Mouse (Mus musculus) midbrain, postnatal 0 days (tissue): ENCODE data around the gene Ttc39a. TPM values are rescaled to one million over a fixed set of nuclear protein-coding genes. Genes with fewer than 3 reads are reported as not detected.

Experiments
- ATAC-seq: fragments of 200-750 bp; cut with Nextera tagmentation; 2 replicates; pipeline ENCODE4 v1.8.0; 2017; ENCODE audit warnings: moderate number of reproducible peaks, mild to moderate bottlenecking, moderate TSS enrichment, moderate library complexity; ENCODE audit not compliant: low FRiP score
- DNase-seq: peaks from one replicate; pipeline ENCODE4 v3.0.0-alpha.2; 2015; ENCODE audit warnings: low spot score
- H3K27ac ChIP-seq: fragments of 300-500 bp; sonication (generic); 2 replicates; pipeline ENCODE4 v1.5.1; 2014; ENCODE audit warnings: low read depth, mild to moderate bottlenecking, low read length, mixed read lengths
- H3K27me3 ChIP-seq: fragments of 300-500 bp; sonication (generic); 2 replicates; pipeline ENCODE4 v1.6.1; 2014; ENCODE audit warnings: low read length, control low read depth, mixed read lengths; ENCODE audit not compliant: insufficient read depth
- H3K36me3 ChIP-seq: fragments of 300-500 bp; sonication (generic); 2 replicates; pipeline ENCODE4 v1.6.1; 2014; ENCODE audit warnings: low read length, control low read depth, mixed read lengths; ENCODE audit not compliant: insufficient read depth
- H3K4me1 ChIP-seq: fragments of 300-500 bp; sonication (generic); 2 replicates; pipeline ENCODE4 v1.6.1; 2014; ENCODE audit warnings: mild to moderate bottlenecking, control low read depth, antibody characterized with exemption, low read length, mixed read lengths; ENCODE audit not compliant: insufficient read depth
- H3K4me2 ChIP-seq: fragments of 300-500 bp; sonication (generic); 2 replicates; pipeline ENCODE4 v1.6.1; 2014; ENCODE audit warnings: low read depth, mild to moderate bottlenecking, low read length, mixed read lengths; ENCODE audit not compliant: poor library complexity, severe bottlenecking
- H3K4me3 ChIP-seq: fragments of 300-500 bp; sonication (generic); 2 replicates; pipeline ENCODE4 v1.5.1; 2014; ENCODE audit warnings: low read depth, mild to moderate bottlenecking, low read length, moderate library complexity
- H3K9ac ChIP-seq: fragments of 300-500 bp; sonication (generic); replicated peaks from 2 replicates; pipeline ENCODE4 v1.6.1; 2014; ENCODE audit warnings: mild to moderate bottlenecking, low read length, moderate library complexity, mixed read lengths; ENCODE audit not compliant: poor library complexity, severe bottlenecking
- H3K9me3 ChIP-seq: fragments of 300-500 bp; sonication (generic); 2 replicates; pipeline ENCODE4 v1.6.1; 2016; ENCODE audit warnings: low read length, control low read depth
- CTCF ChIP-seq: IDR thresholded peaks from 2 replicates; pipeline ENCODE4 v1.5.1; 2016; ENCODE audit warnings: antibody characterized with exemption, mild to moderate bottlenecking
- WGBS: fragments of 180-500 bp; shearing (Covaris S2); extraction: QIAGEN DNeasy Blood & Tissue Kit; methylation state at CpG from one replicate; pipeline ENCODE4 v1.1.7; 2014; 5-methylcytosine and 5-hydroxymethylcytosine counted together
- polyA plus RNA-seq: library from polyadenylated mRNA; unstranded; fragments of >200 nt; fragmentation: Nextera tagmentation; extraction: Ambion mirVana; gene quantifications from 2 replicates; pipeline ENCODE4 v1.2.1, GENCODE M21; 2015
- total RNA-seq: library from RNA; depleted of rRNA; stranded (reverse); fragments of >200 nt; gene quantifications from 2 replicates; pipeline ENCODE4 v1.2.3, GENCODE M21; 2014; rRNA removed

Gene Ttc39a
- total and polyA plus RNA-seq, 2 experiments from 2014 or later, result 3.2 to 4.7 TPM

GRCm38 (mm10) chr4:109482701-109483100 lies 76.3 kb downstream of the Ttc39a start:
- no peaks in the 10 kb centered on the region for H3K4me1 ChIP-seq
- no peaks in the 10 kb centered on the region for H3K9me3 ChIP-seq
- H3K9ac ChIP-seq, result no peak overlapping the region
- no peak for TF ChIP-seq CTCF
- H3K4me3 ChIP-seq, result no peak overlapping the region
- H3K36me3 ChIP-seq, result no peaks in the 10 kb centered on the region
- WGBS, result 88% methylated on average over 1 of the region's 1 CpGs
- DNase-seq (no peak), ATAC-seq (no peak)
- H3K27ac ChIP-seq, result no peak overlapping the region
- H3K4me2 ChIP-seq, result no peak overlapping the region
- H3K27me3 ChIP-seq, result no peaks in the 10 kb centered on the region

DNA sequence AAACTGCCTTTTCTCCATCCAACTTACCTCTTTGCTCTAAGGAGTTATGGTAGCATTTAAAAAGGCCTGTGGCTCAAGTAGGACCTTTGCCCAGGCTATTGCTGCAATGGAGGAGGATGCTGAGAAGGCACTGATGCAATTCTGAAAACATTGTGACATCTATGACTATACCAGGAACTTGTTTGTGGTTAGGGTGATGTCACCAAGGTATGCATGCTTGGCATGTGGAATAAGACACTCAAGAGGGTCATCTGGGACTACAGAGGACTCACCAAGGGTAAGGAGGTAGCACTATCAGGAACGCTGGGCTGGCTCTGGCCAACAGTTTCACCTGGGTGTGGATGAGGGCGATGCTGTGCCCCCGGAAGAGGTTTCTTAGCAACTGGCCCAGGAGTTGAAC lies 78.2 kb downstream of the Ttc39a start, which contains the start of gene Rnf11:
Gene Rnf11, minus strand, starts transcription at position 108 of the 400 bp plus-strand sequence.
- H3K4me1 ChIP-seq, result no peaks in the 10 kb centered on the region
- no peak within 1 kb of the TSS for H3K27ac ChIP-seq
- DNase-seq, result no peak
- no peak for ATAC-seq
- no peak for TF ChIP-seq CTCF
- H3K4me2 ChIP-seq, result no peak within 1 kb of the TSS
- H3K36me3 ChIP-seq, result no peaks in the 10 kb centered on the region
- no peaks in the 10 kb centered on the region for H3K27me3 ChIP-seq
- 91% methylated on average over 3 of the region's 3 CpGs for WGBS
- no peak within 1 kb of the TSS for H3K9ac ChIP-seq
- H3K4me3 ChIP-seq, result no peak within 1 kb of the TSS
- no peaks in the 10 kb centered on the region for H3K9me3 ChIP-seq

DNA sequence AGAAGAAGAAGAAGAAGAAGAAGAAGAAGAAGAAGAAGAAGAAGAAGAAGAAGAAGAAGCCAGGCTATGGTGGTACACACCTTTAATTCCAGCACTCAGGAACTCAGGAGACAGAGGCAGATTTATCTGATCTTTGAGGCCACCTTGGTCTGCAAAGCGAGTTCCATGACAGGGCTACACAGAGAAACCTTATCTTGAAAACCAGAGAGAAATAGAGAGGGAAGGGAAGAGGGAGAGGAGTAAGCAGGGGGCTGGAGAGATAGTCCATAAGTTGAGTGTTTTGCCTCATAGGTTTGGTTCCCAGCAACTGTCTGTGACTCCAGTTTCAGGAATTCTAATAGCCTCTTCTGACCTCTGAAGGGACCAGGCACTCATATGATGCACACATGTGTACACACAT lies 82.4 kb downstream of the Ttc39a start:
- WGBS, result 67% methylated on average over 1 of the region's 1 CpGs
- no peaks in the 10 kb centered on the region for H3K9me3 ChIP-seq
- DNase-seq, result no peak
- TF ChIP-seq CTCF, result no peak
- no peak overlapping the region for H3K9ac ChIP-seq
- ATAC-seq, result no peak
- H3K36me3 ChIP-seq, result no peaks in the 10 kb centered on the region
- no peaks in the 10 kb centered on the region for H3K27me3 ChIP-seq
- no peaks in the 10 kb centered on the region for H3K4me1 ChIP-seq
- no peak overlapping the region for H3K4me2 ChIP-seq
- no peak overlapping the region for H3K4me3 ChIP-seq
- no peak overlapping the region for H3K27ac ChIP-seq

GRCm38 (mm10) chr4:109493581-109493980 lies 87.2 kb downstream of the Ttc39a start:
- H3K27ac ChIP-seq, result no peak overlapping the region
- H3K4me1 ChIP-seq, result no peaks in the 10 kb centered on the region
- ATAC-seq (no peak), DNase-seq (no peak)
- H3K9me3 ChIP-seq, result no peaks in the 10 kb centered on the region
- no peaks in the 10 kb centered on the region for H3K27me3 ChIP-seq
- H3K36me3 ChIP-seq, result no peaks in the 10 kb centered on the region
- TF ChIP-seq CTCF, result no peak
- no peak overlapping the region for H3K9ac ChIP-seq
- no peak overlapping the region for H3K4me3 ChIP-seq
- no peak overlapping the region for H3K4me2 ChIP-seq

Other genes starting within 250 kb of the Ttc39a start
- gene Osbpl9, start 204.4 kb upstream of the Ttc39a start, total RNA-seq, result 70.5 and 74.9 TPM in 2 replicates
- gene Osbpl9, start 204.4 kb upstream of the Ttc39a start, polyA plus RNA-seq, result 56.9 and 57.8 TPM in 2 replicates
- gene Calr4, start 172.1 kb upstream of the Ttc39a start, total RNA-seq, result 0.57 and 0.77 TPM in 2 replicates
- 0.41 and 0.80 TPM in 2 replicates for gene Calr4, start 172.1 kb upstream of the Ttc39a start, polyA plus RNA-seq
- gene Eps15, start 126.4 kb upstream of the Ttc39a start, total RNA-seq, result 102 and 148 TPM in 2 replicates
- 57.6 and 58.7 TPM in 2 replicates for gene Eps15, start 126.4 kb upstream of the Ttc39a start, polyA plus RNA-seq
- 158 TPM in 2 replicates for gene Rnf11, start 78.1 kb downstream of the Ttc39a start, total RNA-seq
- 83.4 and 89.3 TPM in 2 replicates for gene Rnf11, start 78.1 kb downstream of the Ttc39a start, polyA plus RNA-seq
- not detected in 2 replicates for gene 4930522H14Rik, start 124.7 kb downstream of the Ttc39a start, total RNA-seq
- gene 4930522H14Rik, start 124.7 kb downstream of the Ttc39a start, polyA plus RNA-seq, result not detected in 2 replicates